Mouse (Mus musculus) liver, postnatal 0 days (tissue): ENCODE measurements around the gene Dpf3.

ENCODE experiments used
- CTCF ChIP-seq: sonication (generic); IDR thresholded peaks from 2 replicates; pipeline ENCODE4 v1.5.1; 2016; ENCODE audit warnings: antibody characterized with exemption, low read depth
- EP300 ChIP-seq: IDR thresholded peaks from 2 replicates; pipeline ENCODE4 v1.6.1; 2016; ENCODE audit warnings: antibody characterized with exemption, low read depth, mild to moderate bottlenecking

- TF ChIP-seq CTCF (no peak), EP300 (no peak)
Measured at GRCm38 (mm10) chr12:83328491-83328890, 159.0 kb downstream of the Dpf3 start.
